Mouse (Mus musculus) thymus, postnatal 10 days (tissue): ENCODE measurements at regions not wholly inside any gene's neighbourhood (a gene's known extent, or its start where the extent isn't known, plus 50 kb on each side); places are given as distances from the start of the nearest gene placed in this dataset.

Experiments used
- DNase-seq, 2 experiments: peaks; one replicate each; pipeline ENCODE4 v3.0.0; 2021; ENCODE audit warnings: low spot score in 2 of 2

DNA sequence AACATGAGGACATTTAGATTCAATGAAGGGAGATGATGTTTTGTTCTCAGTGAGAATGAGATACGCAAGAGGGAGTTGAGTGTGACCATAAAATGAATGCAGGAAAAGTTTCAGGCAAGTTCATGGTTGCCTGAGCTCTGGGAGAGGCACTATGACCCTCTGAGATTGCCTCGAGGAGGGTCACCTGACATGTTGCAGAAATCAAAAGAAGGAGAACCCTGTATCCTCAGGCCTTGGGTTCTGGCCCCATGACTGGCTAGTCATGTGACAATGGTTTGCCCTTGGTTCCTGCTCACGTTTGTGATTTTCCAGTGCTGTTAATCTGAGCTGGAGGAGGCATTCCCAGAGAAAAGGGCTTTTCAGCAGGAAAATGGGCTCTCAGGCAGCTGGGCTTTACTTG, 98.9 kb downstream of the Mab21l3 start:
- DNase-seq, result no peak

DNA sequence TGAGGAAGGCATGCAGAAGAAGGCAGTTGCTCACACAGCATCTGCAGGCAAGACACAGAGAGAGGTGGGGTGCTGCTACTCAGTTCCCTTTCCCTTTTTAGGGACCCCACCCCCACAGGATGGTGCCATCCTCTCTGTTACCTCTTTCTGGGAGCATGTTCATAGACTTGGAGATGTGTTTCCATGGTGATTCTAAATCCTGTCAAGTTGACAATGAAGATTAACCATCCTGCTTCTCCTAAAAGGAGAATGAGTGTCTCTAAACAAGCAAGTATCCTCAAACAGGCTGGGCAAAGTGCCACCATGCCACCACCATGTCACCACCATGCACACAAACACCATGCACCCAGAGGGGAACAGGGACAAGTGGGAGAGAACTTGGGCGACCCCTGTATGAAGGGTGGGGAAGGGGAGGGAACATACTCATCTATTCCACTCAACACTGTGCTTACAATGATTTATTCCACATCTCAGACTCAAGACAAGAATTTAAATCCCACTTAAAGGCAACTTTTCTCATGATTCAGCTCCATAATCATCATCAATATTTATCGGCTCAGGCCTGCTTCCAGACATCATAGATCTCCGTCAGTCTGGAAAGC, 99.6 kb downstream of the Mab21l3 start:
- DNase-seq, result no peak

DNA sequence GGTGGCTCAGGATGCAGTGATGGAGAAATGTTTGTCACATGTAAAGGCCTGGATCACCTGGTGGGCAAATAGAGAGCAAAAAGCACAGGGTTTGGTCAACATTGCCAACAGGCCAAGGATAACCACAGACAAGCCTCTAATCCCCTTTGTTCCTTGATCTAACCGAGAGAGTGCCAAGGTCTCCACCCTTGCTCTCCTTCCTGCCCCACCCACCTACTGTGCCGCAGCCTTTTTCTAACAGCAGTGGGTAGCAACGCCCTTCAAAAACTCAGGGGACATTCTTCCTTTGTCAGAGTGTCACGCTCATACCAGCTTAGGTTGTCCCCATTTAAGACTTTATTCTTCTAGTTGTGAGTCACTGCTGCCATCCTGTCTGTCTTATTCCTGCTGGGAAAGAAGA, 100.6 kb downstream of the Mab21l3 start:
- DNase-seq, result peak in 1 of 2 experiments; percentile 14

DNA sequence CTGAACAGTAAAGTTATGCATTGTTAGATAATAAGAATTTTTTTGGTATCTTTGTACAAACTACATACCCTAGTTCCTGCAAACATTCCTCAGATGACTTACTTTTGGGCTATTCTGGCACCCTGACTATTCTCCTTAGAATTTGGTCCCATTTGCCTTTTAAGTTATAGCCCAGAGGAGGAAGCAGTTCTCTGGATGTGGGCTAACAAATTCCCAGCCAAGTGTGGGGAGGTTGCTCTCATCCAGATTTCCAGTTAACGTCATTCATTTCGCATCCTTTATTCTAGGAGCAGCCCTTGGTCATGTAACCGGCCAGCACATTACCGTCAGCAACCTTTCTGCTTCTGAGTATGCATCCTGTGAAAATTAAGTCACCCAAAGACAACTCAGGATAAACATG, 107.9 kb downstream of the Mab21l3 start:
- DNase-seq, result no peak

DNA sequence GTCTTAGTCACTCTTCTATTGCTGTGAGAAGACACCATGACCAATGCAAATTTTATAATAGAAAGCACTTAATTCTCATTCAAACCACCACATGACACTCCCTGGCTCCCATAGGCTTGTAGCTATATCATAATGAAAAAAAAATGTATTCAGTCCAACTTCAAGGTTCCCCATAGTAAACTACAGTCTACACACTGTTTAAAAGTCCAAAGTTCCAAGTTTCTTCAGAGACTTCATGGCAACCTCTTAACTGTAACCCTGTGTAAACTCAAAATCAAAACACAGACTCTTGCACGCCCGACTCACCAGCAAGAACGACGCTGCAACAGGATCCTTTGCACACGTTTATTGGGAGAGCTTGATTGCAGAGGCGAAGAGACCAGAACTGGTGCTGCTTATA, 111.6 kb downstream of the Mab21l3 start:
- no peak for DNase-seq

DNA sequence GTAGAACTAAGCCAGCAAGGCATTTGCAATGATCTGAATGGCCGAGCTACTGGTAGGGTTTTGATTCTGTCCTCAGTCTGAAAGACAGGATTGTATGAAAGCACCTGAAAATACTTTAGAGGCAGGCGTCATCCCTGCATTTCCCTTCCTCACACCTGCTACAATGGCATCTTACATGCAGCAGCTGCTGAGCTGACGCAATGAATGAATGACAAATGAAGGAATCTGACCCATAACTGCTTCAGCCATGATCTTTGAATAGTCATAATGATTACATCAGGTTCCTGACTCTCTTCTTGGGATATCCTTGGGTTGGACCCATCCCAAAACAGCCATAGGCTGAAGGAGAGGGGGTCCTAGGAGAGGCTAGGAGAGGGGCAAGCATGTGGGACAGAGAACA, 119.7 kb downstream of the Mab21l3 start:
- no peak for DNase-seq

DNA sequence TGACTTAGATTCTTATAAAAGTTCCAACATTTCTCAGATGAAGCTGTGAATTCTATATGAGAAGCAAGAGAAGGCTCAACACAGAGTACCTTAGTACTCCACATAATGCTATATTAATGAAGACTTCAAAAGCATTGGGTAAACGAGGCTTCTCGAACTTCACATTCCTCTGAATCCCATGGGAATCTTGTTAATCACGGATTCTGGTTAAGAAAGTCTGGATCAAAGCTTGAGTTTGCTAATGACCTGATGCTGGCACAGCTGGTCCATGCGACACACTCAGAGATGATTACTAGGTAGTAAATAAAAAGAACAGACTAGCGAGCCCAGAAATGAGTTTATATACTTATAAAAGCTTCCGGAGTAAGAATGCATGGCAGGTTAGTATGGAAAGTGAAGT, 118.4 kb upstream of the Atp1a1 start:
- no peak for DNase-seq

DNA sequence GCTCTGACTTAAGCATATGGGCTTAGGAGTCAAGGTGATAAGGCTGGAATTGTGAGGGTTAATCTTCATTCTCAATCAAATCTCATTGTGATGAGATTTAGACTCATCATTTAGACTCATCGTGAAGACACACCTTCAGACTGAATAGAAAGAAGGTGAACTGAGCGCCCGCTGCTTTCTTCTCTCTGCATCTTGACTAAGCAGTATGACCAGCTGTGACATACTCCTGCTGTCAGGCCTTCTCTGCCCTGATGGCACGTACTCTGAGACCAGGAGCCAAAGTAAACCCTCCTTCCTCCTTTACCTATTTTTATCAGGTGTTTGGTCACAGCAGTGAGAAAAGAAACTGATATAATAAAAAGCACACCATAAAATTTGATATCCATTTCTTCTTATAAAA, 117.5 kb upstream of the Atp1a1 start:
- no peak for DNase-seq

DNA sequence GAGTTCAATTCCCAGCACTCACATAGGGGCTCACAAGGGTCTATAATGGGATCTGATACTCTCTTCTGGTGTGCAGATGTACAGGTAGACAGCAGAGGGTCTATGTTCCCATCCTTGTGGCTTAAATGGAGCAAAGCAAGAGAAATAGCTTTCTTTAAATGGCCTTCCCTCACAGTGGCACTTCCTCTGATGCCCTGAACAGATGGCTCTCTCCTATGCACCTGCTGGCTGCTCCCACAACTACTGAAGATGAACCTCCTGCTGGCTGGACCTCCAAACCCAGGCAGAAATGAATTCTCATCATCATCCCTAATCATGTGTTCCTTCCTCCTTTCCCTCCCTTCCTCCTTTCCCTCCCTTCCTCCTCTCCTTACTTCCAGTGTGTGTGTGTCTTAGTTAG, 110.9 kb upstream of the Atp1a1 start:
- no peak for DNase-seq

DNA sequence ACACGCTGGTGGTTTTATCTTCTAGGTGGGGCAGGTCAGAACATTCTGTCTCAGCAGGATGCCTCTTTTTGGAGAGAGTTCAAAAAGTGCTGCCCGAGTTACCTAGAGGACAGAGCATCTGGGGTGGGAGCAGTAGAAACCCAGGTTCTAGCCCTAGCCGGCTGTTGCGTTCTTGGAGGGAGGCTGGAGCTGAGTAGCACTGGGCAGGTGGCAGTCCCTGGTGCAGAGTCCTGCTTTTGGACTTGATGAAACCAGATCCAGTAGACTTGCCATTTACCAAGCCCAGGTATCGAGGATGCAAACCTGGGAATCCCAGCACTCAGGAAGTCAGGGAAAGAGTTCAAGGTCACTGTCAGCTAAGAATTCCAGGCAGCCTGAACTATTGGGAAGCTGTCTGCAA, 110.3 kb upstream of the Atp1a1 start:
- no peak for DNase-seq

DNA sequence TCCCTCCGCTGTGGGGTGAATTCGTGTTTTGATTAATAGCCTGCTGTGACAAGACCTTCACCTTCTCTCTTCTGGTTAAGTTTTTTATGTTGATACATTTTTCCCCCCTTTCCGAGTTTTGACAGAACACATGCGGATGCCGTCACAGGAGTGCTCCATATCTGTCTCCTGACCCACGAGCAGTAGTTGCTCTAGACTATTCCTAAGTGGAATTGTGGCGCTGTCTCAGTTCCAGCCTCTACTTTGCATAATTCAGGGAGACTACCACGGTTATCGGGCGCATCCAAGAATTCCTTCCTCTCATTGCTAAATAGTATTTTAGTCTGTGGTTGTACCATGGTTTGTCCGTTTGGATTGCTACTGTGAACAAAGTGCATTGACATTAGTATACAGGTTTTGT, 109.2 kb upstream of the Atp1a1 start:
- DNase-seq, result no peak

DNA sequence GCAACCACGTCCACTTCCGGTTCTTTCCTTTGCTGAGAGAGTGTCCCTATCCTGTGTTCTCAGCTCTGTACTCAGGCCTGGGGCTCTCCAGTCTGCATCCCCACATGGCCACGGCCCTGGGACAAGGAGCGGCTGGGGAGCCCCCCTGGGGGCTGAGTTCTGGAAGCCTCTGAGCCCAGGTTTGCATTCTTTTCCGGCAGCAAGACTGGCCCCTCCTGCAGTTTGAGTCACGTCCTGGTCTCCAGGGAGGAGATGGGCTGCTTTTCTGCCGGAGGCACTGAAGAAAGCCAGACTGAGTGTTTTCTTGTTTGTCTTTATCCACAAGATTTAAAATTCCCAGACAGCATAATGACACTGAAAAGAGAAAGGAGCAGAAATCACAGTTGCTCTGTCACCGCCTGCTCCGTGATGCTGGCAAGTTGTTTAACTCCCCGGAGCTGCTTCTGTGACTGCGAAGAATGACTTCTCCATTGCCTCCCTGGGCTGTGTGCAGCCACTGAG, 108.7 kb upstream of the Atp1a1 start:
- DNase-seq, result no peak

DNA sequence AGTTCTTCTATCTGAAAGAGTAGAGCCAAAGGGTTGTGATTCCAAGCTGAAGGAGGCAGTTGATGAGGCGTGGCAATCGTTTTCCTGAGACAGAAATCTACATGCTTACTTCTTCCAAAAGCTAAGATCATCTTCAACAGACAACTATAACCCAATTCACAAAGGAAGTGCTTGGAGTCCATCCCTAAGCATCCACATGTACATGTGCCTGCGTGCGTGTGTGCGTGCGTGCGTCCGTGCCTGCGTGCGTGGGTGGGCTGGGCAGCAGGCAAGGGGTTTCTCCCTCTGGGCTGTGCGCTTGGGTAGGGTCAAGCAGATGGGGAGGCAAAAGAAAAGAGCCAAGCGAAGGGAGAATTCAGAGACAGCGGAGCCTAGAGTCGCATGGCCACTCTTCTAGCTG, 108.2 kb upstream of the Atp1a1 start:
- DNase-seq, result no peak

DNA sequence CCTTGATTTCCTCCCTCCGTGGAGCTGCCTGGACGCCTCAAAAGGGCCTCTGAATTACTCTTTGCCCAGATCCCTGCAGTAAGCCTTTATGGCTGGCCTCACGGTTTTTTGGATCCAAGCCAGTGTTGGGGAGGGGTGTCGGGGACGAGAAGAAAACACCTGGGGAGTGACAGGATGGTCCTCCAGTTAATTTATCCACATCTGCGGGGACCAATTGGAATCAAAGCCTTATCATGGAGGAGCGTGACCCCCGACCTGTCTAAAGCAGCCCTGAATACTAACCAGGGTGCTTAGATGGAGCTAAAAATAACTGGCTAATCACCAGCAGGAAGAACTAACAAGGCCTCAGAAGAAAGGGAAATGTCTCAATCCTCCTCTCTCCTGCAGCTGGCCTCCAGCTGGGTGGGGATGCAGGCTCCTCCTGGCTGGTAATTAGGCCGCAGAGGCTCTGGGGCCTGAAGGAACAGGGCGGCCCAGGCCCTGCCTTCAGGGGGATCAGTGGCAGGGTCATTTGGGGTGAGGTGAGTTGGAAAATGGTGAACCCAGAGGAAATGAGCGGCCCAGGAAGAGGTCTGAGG, 107.2 kb upstream of the Atp1a1 start:
- no peak for DNase-seq

DNA sequence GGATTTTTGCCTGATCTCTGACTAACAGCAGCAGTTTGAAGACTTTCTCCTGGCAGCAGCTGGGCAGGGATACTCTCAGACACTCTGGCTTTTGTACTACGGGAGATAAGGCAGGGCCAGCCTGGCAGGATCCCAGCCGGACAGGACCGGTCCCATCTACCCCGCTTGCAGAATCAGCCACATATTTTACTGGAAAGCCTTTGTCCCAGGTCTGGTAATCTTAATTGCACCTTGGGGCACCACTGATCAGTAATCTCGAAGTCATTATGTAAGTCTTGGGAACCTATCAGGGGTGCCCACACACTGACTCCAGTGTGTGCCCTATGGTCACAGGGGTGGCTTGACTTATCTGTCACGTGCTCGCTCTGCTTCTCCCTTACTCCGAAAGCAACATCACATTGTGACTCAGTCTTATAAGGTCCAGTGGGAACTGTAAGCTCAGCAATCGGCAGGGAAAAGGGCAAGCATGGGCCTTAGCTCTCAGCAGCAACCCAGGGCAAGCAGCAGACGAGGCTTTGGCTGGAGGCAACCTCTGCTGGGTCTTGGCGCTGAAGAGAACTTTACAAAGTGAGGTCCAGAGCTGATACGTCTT, 105.0 kb upstream of the Atp1a1 start:
- DNase-seq, result no peak

DNA sequence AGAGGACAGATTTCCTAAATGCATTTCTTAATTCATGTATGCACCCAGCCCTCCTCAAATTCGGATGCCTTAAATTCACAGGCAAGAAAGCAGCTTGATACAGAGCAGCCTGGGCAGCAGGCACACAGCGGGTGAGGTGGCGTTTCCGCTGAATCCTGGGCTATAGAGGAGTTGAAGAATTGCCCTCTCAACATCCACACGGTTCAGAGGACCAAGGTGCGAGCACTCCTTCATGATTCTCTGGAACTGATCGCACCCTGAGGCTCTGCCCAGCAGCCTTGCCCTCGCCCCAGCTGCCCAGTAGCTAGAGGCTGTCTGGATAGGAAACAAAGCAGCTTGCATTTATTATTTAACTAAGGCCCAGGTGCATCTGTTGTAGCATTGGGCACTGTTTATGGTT, 104.3 kb upstream of the Atp1a1 start:
- no peak for DNase-seq

DNA sequence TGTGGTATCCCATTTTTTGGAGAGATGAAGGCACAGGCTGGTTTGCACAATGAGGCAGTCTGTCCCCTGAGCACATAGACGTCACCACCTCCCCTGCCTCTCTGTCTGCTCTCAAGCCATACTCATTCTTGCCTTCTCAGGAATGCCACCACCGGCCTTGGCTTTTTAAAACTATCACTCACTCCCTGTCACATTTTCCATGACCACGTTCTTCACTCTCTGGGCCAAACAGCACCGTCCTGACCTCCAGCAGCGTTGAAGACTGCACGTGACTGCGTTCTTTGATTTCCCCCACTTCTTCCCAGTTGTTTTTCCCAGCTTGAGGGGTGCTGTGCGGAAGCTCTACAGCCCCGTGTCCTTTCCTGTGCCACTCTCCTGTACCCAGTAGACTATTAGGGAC, 100.4 kb upstream of the Atp1a1 start:
- no peak for DNase-seq

DNA sequence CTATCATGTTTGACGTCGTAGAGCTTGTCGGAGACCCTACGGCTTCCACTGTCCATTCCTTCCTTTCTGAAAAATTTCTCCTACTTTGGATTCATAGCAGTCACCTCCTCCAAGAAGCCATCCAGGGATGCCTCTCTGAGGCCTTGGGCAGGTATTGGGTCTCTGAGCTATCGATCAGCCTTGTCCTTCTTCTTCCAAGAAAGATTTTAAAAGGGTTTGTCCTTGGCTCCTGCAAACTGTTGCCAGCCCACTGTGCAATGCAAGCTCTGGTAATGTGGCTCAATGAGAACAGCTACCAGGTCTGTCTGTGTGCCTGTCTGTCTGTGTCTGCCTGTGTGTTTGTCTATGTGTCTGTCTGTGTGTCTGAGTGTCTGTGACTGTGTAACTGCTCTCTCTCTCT, 99.8 kb upstream of the Atp1a1 start:
- no peak for DNase-seq

DNA sequence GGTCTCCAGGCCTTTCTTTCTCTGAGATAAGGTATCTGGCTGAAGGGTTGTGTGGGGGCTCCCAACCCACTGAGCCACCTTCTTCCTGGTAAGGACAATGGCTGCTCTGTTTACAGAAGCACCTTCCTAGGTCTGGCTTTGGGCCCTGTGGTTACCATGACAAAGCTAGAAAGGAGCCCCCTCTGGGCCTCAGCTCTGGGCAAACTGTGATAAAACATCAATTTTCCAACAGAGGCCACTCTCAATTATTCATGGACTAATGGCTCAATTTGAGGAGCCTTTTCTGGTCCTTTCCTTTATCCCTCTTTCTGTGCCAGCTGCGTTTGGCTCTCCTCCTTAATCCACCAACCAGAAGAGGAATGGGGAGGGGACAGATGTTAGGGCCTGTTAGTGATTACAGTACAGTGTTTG, 97.3 kb upstream of the Atp1a1 start:
- DNase-seq, result no peak

DNA sequence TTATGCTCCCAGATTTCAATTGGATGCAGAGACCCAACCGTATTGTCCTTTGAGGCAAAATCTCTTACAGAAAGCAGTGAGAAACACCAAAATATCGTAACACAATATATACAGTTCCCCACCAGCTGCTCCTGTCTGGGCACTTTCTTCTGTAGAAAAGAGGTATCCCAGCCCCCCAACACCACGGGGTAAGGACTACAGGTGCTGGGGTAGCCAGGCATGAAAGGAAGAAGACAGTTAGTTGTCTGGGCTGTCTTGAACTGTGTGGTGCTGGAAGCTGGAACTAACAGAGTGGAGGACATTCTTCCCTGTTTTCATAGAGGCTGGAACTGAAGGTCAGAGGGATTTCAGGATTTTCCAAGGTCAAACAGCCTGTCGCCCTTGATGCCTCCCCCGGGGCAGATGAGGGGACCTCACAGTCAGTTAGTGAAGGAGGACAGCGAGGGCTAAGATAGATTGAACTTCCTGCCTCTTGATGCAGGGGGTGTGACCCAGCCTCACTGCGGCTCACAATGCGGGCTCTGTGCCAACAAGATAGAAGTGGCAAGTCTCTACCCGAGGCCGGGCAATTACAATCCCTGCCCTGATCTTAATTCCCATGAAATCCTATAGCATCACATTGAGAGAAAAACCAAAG, 96.6 kb upstream of the Atp1a1 start:
- DNase-seq, result peak; percentile 64 to 69

DNA sequence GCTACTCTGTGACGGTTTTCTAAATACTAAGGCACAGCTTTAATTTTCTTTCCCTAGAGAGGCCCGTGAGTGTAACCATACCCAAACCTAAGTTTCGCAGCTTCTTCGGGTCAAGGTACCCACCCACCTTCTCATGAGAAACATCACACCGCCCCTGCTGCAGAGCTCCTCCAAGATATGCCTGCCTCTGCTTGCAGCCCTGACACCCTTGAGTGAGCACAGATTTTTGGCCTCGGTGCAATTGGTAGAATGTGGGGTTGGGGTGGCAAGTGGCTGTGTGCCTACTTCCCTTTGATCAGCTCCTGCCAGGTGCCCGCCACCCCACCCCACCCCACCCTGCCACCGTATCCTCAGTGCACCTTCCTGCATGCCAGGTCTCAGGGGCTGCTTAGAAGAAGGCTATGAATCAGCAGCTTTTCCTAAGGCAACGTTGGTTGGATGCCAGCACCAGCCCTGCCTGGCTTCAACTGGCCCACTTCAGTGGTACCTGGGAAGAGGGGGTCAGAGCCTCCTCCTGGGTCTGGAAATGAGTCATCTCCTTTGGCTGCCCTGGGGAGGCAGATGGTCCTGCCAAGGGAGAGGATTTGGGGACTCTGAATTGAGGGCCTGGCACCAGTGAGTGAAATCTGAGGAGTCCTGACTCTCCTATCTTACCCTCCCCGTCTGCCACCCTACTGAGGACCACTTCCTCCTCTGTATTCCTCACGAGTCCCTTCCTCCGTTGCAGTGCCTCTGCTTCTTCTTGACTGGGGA, 95.6 kb upstream of the Atp1a1 start:
- DNase-seq, result peak in 1 of 2 experiments; percentile 27

DNA sequence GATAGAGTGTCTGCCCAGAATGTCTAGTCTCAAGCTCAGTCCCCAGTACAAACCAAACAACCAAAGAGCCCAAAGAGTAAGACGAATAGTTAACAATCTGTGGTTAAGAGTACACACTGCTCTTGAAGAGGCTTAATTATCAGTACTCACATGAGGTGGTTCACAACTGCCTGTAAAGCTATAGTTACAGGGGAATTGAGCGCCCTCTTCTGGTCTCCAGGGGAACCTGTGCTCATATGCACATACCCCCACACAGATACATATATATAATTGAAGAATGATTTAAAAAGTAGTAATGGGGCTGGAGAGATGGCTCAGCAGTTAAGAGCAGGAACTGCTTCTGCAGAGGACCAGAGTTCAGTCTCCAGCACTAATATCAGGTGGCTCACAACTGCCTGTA, 92.3 kb upstream of the Atp1a1 start:
- no peak for DNase-seq
